Mouse (Mus musculus) liver (tissue): ENCODE measurements around the gene Lrrk2.
A peak's percentile ranks its signal among the peaks of the same experiment; 100 is the strongest.
"Not testable (repeated sequence)": the region's sequence is repeated elsewhere in the genome, so short reads cannot be mapped to it uniquely, and the experiment has no call there.

Experiments used
- DNase-seq: peaks from one replicate; pipeline ENCODE4 v3.0.0-alpha.2; 2020; ENCODE audit warnings: mixed read lengths

The Lrrk2 gene

GRCm38 (mm10) chr15:91693051-91693450, 20.1 kb downstream of the Lrrk2 start:
- no peak for DNase-seq

GRCm38 (mm10) chr15:91693856-91694255, 20.9 kb downstream of the Lrrk2 start:
- no peak for DNase-seq

GRCm38 (mm10) chr15:91700841-91701240, 27.9 kb downstream of the Lrrk2 start:
- no peak for DNase-seq

- DNase-seq: peak; percentile 4
Observed at GRCm38 (mm10) chr15:91702991-91703715, 30.2 kb downstream of the Lrrk2 start.

GRCm38 (mm10) chr15:91704091-91704490, 31.1 kb downstream of the Lrrk2 start:
- DNase-seq: no peak

GRCm38 (mm10) chr15:91709207-91710130, 36.5 kb downstream of the Lrrk2 start:
- no peak for DNase-seq

- DNase-seq: no peak
Observed at GRCm38 (mm10) chr15:91735216-91735922, 62.4 kb downstream of the Lrrk2 start.

- DNase-seq: peak; percentile 48
Observed at GRCm38 (mm10) chr15:91736791-91737533, 64.0 kb downstream of the Lrrk2 start.

- no peak for DNase-seq
Observed at GRCm38 (mm10) chr15:91738808-91739207, 65.8 kb downstream of the Lrrk2 start.

- no peak for DNase-seq
Observed at GRCm38 (mm10) chr15:91745501-91745900, 72.5 kb downstream of the Lrrk2 start.

GRCm38 (mm10) chr15:91752111-91752510, 79.1 kb downstream of the Lrrk2 start:
- no peak for DNase-seq

GRCm38 (mm10) chr15:91753378-91754080, 80.6 kb downstream of the Lrrk2 start:
- DNase-seq: no peak

- peak; percentile 39 for DNase-seq
Observed at GRCm38 (mm10) chr15:91754546-91754945, 81.6 kb downstream of the Lrrk2 start.

GRCm38 (mm10) chr15:91755756-91756155, 82.8 kb downstream of the Lrrk2 start:
- no peak for DNase-seq

- DNase-seq: no peak
Observed at GRCm38 (mm10) chr15:91772041-91772440, 99.1 kb downstream of the Lrrk2 start.

- DNase-seq: no peak
Observed at GRCm38 (mm10) chr15:91779166-91779565, 106.2 kb downstream of the Lrrk2 start.

GRCm38 (mm10) chr15:91781172-91781571, 108.2 kb downstream of the Lrrk2 start:
- DNase-seq: peak; percentile 10

- DNase-seq: no peak
Observed at GRCm38 (mm10) chr15:91788338-91788737, 115.4 kb downstream of the Lrrk2 start.

GRCm38 (mm10) chr15:91806463-91806862, 133.5 kb downstream of the Lrrk2 start:
- no peak for DNase-seq

- DNase-seq: no peak
Observed at GRCm38 (mm10) chr15:91835319-91835718, 162.3 kb downstream of the Lrrk2 start.

GRCm38 (mm10) chr15:91837965-91838364, 165.0 kb downstream of the Lrrk2 start, which contains the start of gene Smgc:
TSS of gene Smgc (plus strand) at chr15:91838265.
- DNase-seq: no peak

GRCm38 (mm10) chr15:91864130-91864529, 191.2 kb downstream of the Lrrk2 start:
- DNase-seq: not testable (repeated sequence)
